Mouse (Mus musculus) CD4-positive, CD25-positive, alpha-beta regulatory T cell, adult 4 months (primary cell): ENCODE results near the gene Bphl. TPM values are rescaled to one million over a fixed set of nuclear protein-coding genes. Genes with fewer than 3 reads are reported as not detected.

Source experiments
- ATAC-seq: one replicate; pipeline ENCODE4 v1.8.0; 2017
- polyA plus RNA-seq, 2 experiments: library from polyadenylated mRNA; unstranded; fragments of 100-300 nt; shearing (Covaris generic); gene quantifications; one replicate each; pipeline ENCODE4 v1.2.1; 2017

The Bphl gene
- polyA plus RNA-seq, result 10 to 100 TPM; 29.9 to 36.0 TPM

DNA sequence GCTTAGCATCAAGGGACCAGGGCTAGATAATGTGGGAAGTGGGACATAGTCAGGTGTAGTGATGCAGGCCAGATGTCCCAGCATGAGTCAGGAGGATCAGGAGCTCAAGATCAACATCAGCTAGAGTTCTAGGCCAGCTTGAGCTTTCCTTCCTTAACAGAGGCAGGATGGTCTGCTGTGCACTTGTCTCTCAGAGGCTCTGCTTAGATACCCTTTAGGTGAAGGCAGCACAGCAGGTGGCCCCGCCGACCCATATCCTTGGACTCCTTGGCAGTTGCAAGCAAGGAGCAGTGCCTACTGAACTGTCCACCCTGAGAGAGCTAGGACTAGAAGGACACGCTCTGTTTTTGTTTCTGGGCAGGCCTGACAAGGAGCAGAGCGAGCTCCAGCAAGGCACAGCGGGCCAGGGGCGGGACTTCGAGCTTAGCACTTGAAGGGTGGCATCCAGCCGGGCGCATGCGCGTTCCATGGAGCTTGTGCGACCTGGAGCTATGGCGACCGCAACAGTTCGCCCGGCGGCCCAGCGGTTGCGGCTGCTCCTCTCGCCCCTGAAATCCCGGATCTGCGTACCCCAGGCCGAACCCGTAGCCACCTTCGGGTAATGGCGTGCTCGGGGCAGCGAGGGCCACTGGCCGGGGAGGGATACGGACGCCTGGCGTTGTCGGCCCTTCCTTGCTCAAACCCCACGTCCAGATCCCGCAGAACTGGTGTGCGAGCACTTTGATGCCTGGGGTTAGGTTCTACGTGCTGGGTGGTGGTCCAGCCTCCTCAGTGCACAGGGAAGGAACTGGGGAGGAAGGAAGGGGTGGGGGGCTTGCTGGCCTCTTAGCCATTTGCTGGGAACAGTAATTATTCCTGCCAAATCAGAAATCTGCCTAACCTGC lies at the start of gene Bphl:
Gene Bphl, plus strand, starts transcription at position 426 of the 884 bp plus-strand sequence.
- peak; percentile 99 for ATAC-seq

- ATAC-seq, result no peak
Observed at GRCm38 (mm10) chr13:33989625-33990024, 47.8 kb upstream of the Bphl start.

DNA sequence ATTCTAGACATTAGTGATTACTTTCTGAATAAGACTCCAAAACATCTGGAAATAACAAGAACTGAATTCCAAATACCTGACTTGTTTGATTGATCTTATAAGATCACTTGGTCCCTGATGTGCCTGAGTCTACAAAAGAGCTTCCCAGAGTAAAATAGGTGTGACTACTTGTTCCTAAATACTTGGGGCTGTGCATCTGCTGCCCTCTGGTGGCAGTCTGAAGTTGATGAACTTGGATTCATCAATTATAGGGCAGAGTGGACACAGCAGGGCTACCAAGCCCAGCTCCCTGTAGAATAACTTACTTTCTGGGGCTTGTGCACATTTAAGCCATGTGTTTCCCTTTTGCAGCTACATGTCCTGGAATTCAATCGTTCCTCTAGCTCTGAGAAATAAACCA lies 42.2 kb upstream of the Bphl start:
- peak; percentile 80 for ATAC-seq

- peak; percentile 88 for ATAC-seq
Observed at GRCm38 (mm10) chr13:34002058-34003006, 35.1 kb upstream of the Bphl start, which contains the start of the genes Ripk1 and Serpinb6a. TSS of gene Ripk1 (plus strand) at chr13:34002363. TSS of gene Serpinb6a (minus strand) at chr13:34002794.

DNA sequence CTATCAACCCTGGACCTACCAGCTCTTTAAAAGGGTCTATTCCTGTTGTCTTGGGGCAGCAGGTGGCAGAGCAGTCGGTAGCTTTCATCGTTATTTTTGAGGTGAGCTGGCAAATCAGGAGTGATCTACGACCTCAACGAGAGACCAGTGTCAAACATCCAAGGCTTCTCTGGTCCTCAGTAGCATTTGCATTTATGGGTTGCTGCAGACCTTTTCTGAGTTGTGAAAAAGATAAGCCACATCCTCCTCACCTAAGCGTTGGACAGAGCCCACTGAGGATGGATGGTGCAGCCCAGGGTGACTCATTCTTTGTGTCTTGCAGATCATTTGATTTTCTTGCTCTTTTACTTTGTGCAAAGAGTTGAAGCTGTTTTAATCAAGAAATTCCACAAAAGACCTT lies 34.3 kb upstream of the Bphl start:
- peak; percentile 31 for ATAC-seq

DNA sequence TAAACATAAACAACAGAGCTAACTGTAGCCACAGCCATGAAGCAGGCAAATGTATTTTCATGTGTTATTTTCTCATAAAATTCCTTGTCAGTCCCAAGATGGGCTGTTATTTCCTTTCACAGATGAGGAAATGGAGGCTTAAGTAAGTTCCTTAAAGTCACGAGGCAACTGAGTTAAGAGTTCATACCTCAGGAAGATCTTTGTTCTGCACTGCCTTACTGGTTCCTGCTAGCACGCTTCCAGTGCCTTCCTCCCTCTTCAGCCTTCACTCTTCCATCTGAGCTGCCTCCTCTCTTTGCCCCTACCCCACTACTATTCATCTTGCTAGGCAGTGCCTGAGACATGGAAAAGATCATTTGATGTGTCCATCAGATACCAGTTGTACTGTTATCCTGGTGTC lies 30.2 kb upstream of the Bphl start:
- no peak for ATAC-seq

- ATAC-seq, result no peak
Observed at GRCm38 (mm10) chr13:34016927-34017569, 20.3 kb upstream of the Bphl start.

DNA sequence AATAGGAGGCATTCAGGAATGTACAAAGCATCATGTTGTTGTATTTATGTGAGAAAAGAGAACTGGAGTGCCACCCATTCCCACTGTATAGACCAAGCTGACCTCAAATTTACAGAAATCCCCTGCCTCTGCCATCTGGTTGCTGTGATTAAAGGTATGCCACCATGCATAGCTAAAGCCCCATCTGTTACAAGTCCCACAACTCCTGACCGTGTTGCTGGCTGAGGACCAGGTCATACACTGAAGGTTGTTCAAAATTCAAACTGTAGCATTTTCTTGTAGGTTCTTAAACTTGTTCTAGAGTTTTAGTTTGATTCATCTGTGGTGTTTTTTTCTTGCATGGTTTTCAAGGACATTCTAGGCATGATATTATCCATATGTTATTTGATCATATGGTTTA lies 18.9 kb upstream of the Bphl start:
- no peak for ATAC-seq

- no peak for ATAC-seq
Observed at GRCm38 (mm10) chr13:34021998-34022397, 15.4 kb upstream of the Bphl start.

GRCm38 (mm10) chr13:34032041-34032440 lies 5.4 kb upstream of the Bphl start:
- ATAC-seq, result no peak

- no peak for ATAC-seq
Observed at GRCm38 (mm10) chr13:34035424-34035823, 2.0 kb upstream of the Bphl start.

- ATAC-seq, result no peak
Observed at GRCm38 (mm10) chr13:34036726-34037125, 671 bp upstream of the Bphl start.

DNA sequence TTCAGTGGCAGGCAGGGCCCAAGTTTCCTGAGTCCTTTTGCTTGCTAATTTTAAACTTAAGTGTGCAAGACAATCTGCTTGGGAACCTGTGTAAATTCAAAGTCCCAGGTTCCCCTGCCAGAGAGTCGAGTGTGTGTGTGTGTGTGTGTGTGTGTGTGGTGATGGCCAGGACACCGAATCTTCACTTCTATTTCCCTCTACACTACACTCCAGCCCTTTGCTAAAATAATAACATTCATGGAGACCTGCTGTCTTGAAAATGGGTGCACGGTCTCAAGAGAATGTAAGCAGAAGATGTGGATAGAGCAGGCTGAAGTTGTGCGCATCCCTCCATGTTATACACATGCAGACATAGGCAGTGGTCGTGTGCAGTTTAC lies 647 bp downstream of the Bphl start:
- ATAC-seq, result peak; percentile 7

- no peak for ATAC-seq
Observed at GRCm38 (mm10) chr13:34038901-34039341, 1.5 kb downstream of the Bphl start.

DNA sequence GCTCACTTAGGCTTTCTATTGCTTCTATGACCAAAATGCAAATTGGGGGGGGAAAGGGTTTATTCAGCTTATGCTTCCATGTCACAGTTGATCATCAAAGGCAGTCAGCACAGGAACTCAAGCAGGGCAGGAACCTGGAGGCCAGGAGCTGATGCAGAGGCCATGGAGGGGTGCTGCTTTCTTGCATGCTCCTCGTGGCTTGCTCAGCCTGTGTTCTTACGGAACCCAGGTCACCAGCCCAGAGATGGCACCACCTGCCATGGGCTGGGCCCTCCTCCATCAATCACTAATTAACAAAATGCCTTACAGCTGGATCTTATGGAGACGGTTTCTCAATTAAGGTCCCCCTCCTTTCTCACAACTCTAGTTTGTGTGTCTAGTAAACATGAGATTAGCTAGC lies 2.7 kb downstream of the Bphl start:
- no peak for ATAC-seq

GRCm38 (mm10) chr13:34043716-34044393 lies 6.5 kb downstream of the Bphl start:
- no peak for ATAC-seq

GRCm38 (mm10) chr13:34045511-34046249 lies 8.3 kb downstream of the Bphl start:
- ATAC-seq, result no peak

- ATAC-seq, result peak; percentile 100
Observed at GRCm38 (mm10) chr13:34046421-34047012, 9.1 kb downstream of the Bphl start.

DNA sequence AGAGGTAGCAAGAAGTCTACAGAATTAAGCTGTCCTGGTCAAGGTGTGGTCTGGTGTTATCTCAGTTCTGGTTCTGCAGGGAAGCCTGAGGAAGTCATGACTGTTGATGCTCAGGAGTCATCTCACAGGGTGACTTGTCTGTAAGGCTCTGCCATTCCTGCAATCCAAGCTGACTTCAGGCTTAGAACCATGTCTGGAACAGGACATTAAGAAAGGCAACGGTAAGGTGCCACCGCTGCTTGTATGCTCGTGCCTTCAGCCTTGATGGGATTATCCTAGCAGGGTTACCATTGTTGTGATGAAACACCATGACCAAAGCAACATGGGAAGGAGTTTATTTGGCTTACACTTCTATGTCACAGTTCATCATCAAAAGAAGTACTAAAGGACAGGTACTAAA lies 10.1 kb downstream of the Bphl start:
- ATAC-seq, result no peak

DNA sequence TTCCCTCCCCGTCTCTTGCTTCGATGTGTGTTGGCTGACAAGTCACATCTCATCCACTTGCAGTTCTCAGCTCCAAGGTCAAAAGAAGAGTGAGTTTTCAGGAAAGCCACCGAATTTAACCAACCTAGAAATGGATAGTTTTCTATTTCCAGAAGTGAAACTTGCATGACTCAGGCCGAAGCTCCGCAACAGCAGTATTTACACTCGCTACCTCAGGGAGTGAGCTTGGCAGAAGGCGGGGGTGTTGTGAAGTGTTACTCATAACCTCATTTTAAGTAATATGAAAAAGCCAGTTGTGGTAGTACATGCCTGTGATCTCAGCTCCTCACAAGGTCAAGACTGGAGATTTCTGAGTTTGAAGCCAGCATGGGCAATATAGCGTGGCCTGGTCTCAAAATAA lies 13.1 kb downstream of the Bphl start:
- ATAC-seq, result no peak

- no peak for ATAC-seq
Observed at GRCm38 (mm10) chr13:34051692-34052091, 14.3 kb downstream of the Bphl start.
